Mouse (Mus musculus): ENCODE measurements around the gene Gpnmb. TPM values are rescaled to one million over a fixed set of nuclear protein-coding genes. Genes with fewer than 3 reads are reported as not detected.
A peak's percentile ranks its signal among the peaks of the same experiment; 100 is the strongest.

Gpnmb gene
- polyA plus RNA-seq, 1 experiment from 2014 or later: 0.23 TPM

GRCm38 (mm10) chr6:49073304-49074116 is 37.2 kb downstream of the Gpnmb start, which contains the start of gene Malsu1:
Malsu1 (plus strand) TSS chr6:49073795.
- peak within 1 kb of the TSS; percentile 86 for H3K4me2 ChIP-seq (ENCODE audit: low read length)
- no peaks in the 10 kb centered on the region for H3K27me3 ChIP-seq (replicated peaks; ENCODE audit: control insufficient read depth, insufficient read depth, low read length)
- ATAC-seq: peak; percentile 99
- H3K36me3 ChIP-seq (ENCODE audit: control insufficient read depth, insufficient read depth, low read length): no peaks in the 10 kb centered on the region
- H3K4me3 ChIP-seq (ENCODE audit: low read length): peak within 1 kb of the TSS; percentile 99
- H3K9me3 ChIP-seq (ENCODE audit: control insufficient read depth, low read length): no peaks in the 10 kb centered on the region
- H3K27ac ChIP-seq (ENCODE audit: low read depth, low read length): peak within 1 kb of the TSS; percentile 84
- under 1% methylated on average over 49 of the region's 49 CpGs for WGBS
- peaks cover 16% of the 10 kb centered on the region for H3K4me1 ChIP-seq (ENCODE audit: control insufficient read depth, insufficient read depth, low read depth, low read length)
- peak within 1 kb of the TSS; percentile 97 for H3K9ac ChIP-seq (ENCODE audit: low read depth, low read length)

- peak; percentile 55 for ATAC-seq
- Histone ChIP-seq H3K9me3 (ENCODE audit: control insufficient read depth, low read length) (no peaks in the 10 kb centered on the region), H3K27ac (ENCODE audit: low read depth, low read length) (peak overlapping the region; percentile 84), H3K36me3 (ENCODE audit: control insufficient read depth, insufficient read depth, low read length) (no peaks in the 10 kb centered on the region), H3K4me2 (ENCODE audit: low read length) (peak overlapping the region; percentile 86), H3K4me3 (ENCODE audit: low read length) (peak overlapping the region; percentile 99), H3K4me1 (ENCODE audit: control insufficient read depth, insufficient read depth, low read depth, low read length) (peaks cover 16% of the 10 kb centered on the region), H3K9ac (ENCODE audit: low read depth, low read length) (peak overlapping the region; percentile 97), H3K27me3 (replicated peaks; ENCODE audit: control insufficient read depth, insufficient read depth, low read length) (no peaks in the 10 kb centered on the region)
- 2% methylated on average over 19 of the region's 19 CpGs for WGBS
Measured at GRCm38 (mm10) chr6:49074117-49074490, 37.8 kb downstream of the Gpnmb start.

GRCm38 (mm10) chr6:49077894-49078293 is 41.5 kb downstream of the Gpnmb start:
- Histone ChIP-seq H3K9ac (ENCODE audit: low read depth, low read length) (no peak overlapping the region), H3K9me3 (ENCODE audit: control insufficient read depth, low read length) (no peaks in the 10 kb centered on the region), H3K27me3 (replicated peaks; ENCODE audit: control insufficient read depth, insufficient read depth, low read length) (no peaks in the 10 kb centered on the region), H3K4me2 (ENCODE audit: low read length) (no peak overlapping the region), H3K4me1 (ENCODE audit: control insufficient read depth, insufficient read depth, low read depth, low read length) (peaks cover 16% of the 10 kb centered on the region), H3K4me3 (ENCODE audit: low read length) (no peak overlapping the region), H3K36me3 (ENCODE audit: control insufficient read depth, insufficient read depth, low read length) (no peaks in the 10 kb centered on the region), H3K27ac (ENCODE audit: low read depth, low read length) (no peak overlapping the region)
- no peak for ATAC-seq
- WGBS: 87% methylated on average over 2 of the region's 2 CpGs

- H3K36me3 ChIP-seq (ENCODE audit: control insufficient read depth, insufficient read depth, low read length): peaks cover 6% of the 10 kb centered on the region
- 93% methylated on average over 1 of the region's 1 CpGs for WGBS
- H3K4me2 ChIP-seq (ENCODE audit: low read length): no peak overlapping the region
- no peak overlapping the region for H3K9ac ChIP-seq (ENCODE audit: low read depth, low read length)
- peaks cover 15% of the 10 kb centered on the region for H3K4me1 ChIP-seq (ENCODE audit: control insufficient read depth, insufficient read depth, low read depth, low read length)
- H3K9me3 ChIP-seq (ENCODE audit: control insufficient read depth, low read length): no peaks in the 10 kb centered on the region
- H3K27ac ChIP-seq (ENCODE audit: low read depth, low read length): no peak overlapping the region
- no peaks in the 10 kb centered on the region for H3K27me3 ChIP-seq (replicated peaks; ENCODE audit: control insufficient read depth, insufficient read depth, low read length)
- H3K4me3 ChIP-seq (ENCODE audit: low read length): no peak overlapping the region
- no peak for ATAC-seq
Measured at GRCm38 (mm10) chr6:49079313-49079712, 43.0 kb downstream of the Gpnmb start.

DNA sequence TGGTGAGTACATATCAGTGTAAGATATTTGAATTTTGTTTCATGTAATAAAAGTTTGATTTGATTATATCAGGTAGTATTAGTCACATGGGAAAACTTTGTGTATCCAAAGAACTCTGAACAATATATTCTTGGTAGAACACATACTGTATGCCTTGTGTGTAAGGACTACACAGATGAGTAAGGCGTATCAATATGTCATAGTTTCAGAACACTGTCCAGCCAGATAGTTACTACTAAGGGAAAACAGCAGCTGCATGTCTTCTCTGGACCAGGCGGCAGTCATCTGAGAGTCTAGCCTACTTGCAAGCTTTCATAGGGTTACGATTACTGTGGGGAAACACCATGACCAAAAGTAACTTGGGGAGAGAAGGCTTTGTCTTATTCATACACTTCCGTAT is 46.7 kb downstream of the Gpnmb start:
- ATAC-seq: no peak

GRCm38 (mm10) chr6:49094968-49095367 is 58.6 kb downstream of the Gpnmb start:
- Histone ChIP-seq H3K9ac (ENCODE audit: low read depth, low read length) (no peak overlapping the region), H3K4me1 (ENCODE audit: control insufficient read depth, insufficient read depth, low read depth, low read length) (peaks cover 11% of the 10 kb centered on the region), H3K9me3 (ENCODE audit: control insufficient read depth, low read length) (no peaks in the 10 kb centered on the region), H3K4me2 (ENCODE audit: low read length) (no peak overlapping the region), H3K4me3 (ENCODE audit: low read length) (no peak overlapping the region), H3K36me3 (ENCODE audit: control insufficient read depth, insufficient read depth, low read length) (peaks cover 12% of the 10 kb centered on the region; the same call in 1 of the 2 replicates), H3K27ac (ENCODE audit: low read depth, low read length) (no peak overlapping the region), H3K27me3 (replicated peaks; ENCODE audit: control insufficient read depth, insufficient read depth, low read length) (no peaks in the 10 kb centered on the region)
- ATAC-seq: no peak
- 87% methylated on average over 10 of the region's 10 CpGs for WGBS

More for the DNA sequence above, 46.7 kb downstream of the Gpnmb start:
- H3K4me3 ChIP-seq (ENCODE audit: low read length): no peak overlapping the region
- no peaks in the 10 kb centered on the region for H3K9me3 ChIP-seq (ENCODE audit: control insufficient read depth, low read length)
- WGBS: 92% methylated on average over 4 of the region's 4 CpGs
- H3K36me3 ChIP-seq (ENCODE audit: control insufficient read depth, insufficient read depth, low read length): peaks cover 28% of the 10 kb centered on the region
- H3K27ac ChIP-seq (ENCODE audit: low read depth, low read length): no peak overlapping the region
- no peak overlapping the region for H3K4me2 ChIP-seq (ENCODE audit: low read length)
- no peaks in the 10 kb centered on the region for H3K4me1 ChIP-seq (ENCODE audit: control insufficient read depth, insufficient read depth, low read depth, low read length)
- H3K9ac ChIP-seq (ENCODE audit: low read depth, low read length): no peak overlapping the region
- no peaks in the 10 kb centered on the region for H3K27me3 ChIP-seq (replicated peaks; ENCODE audit: control insufficient read depth, insufficient read depth, low read length)

- H3K4me2 ChIP-seq (ENCODE audit: low read length): no peak overlapping the region
- ATAC-seq: 0 out of 2 replicates have a peak, but pooled peaks have one; percentile 10
- WGBS: 67% methylated on average over 7 of the region's 7 CpGs
- peaks cover 11% of the 10 kb centered on the region for H3K4me1 ChIP-seq (ENCODE audit: control insufficient read depth, insufficient read depth, low read depth, low read length)
- H3K9me3 ChIP-seq (ENCODE audit: control insufficient read depth, low read length): no peaks in the 10 kb centered on the region
- H3K27ac ChIP-seq (ENCODE audit: low read depth, low read length): peak overlapping the region; percentile 58; the same call in 1 of the 2 replicates
- 0 out of 2 replicates have a peak, but pooled peaks cover 4% of the 10 kb centered on the region for H3K36me3 ChIP-seq (ENCODE audit: control insufficient read depth, insufficient read depth, low read length)
- H3K9ac ChIP-seq (ENCODE audit: low read depth, low read length): no peak overlapping the region
- H3K4me3 ChIP-seq (ENCODE audit: low read length): no peak overlapping the region
- no peaks in the 10 kb centered on the region for H3K27me3 ChIP-seq (replicated peaks; ENCODE audit: control insufficient read depth, insufficient read depth, low read length)
Measured at GRCm38 (mm10) chr6:49096421-49096820, 60.1 kb downstream of the Gpnmb start.

- 39% methylated on average over 13 of the region's 13 CpGs for WGBS
- Histone ChIP-seq H3K27ac (ENCODE audit: low read depth, low read length) (peak overlapping the region; percentile 58), H3K27me3 (replicated peaks; ENCODE audit: control insufficient read depth, insufficient read depth, low read length) (no peaks in the 10 kb centered on the region), H3K4me3 (ENCODE audit: low read length) (no peak overlapping the region), H3K9me3 (ENCODE audit: control insufficient read depth, low read length) (no peaks in the 10 kb centered on the region), H3K4me1 (ENCODE audit: control insufficient read depth, insufficient read depth, low read depth, low read length) (peaks cover 11% of the 10 kb centered on the region), H3K4me2 (ENCODE audit: low read length) (peak overlapping the region; percentile 27), H3K36me3 (ENCODE audit: control insufficient read depth, insufficient read depth, low read length) (0 out of 2 replicates have a peak, but pooled peaks cover 4% of the 10 kb centered on the region), H3K9ac (ENCODE audit: low read depth, low read length) (no peak overlapping the region)
- peak; percentile 63 for ATAC-seq
Measured at GRCm38 (mm10) chr6:49096933-49097461, 60.7 kb downstream of the Gpnmb start.

GRCm38 (mm10) chr6:49097596-49098110 is 61.3 kb downstream of the Gpnmb start:
- no peak for ATAC-seq
- H3K27me3 ChIP-seq (replicated peaks; ENCODE audit: control insufficient read depth, insufficient read depth, low read length): no peaks in the 10 kb centered on the region
- H3K4me2 ChIP-seq (ENCODE audit: low read length): peak overlapping the region; percentile 27
- H3K9me3 ChIP-seq (ENCODE audit: control insufficient read depth, low read length): no peaks in the 10 kb centered on the region
- WGBS: 58% methylated on average over 5 of the region's 5 CpGs
- peaks cover 11% of the 10 kb centered on the region for H3K4me1 ChIP-seq (ENCODE audit: control insufficient read depth, insufficient read depth, low read depth, low read length)
- no peak overlapping the region for H3K4me3 ChIP-seq (ENCODE audit: low read length)
- 0 out of 2 replicates have a peak, but pooled peaks cover 6% of the 10 kb centered on the region for H3K36me3 ChIP-seq (ENCODE audit: control insufficient read depth, insufficient read depth, low read length)
- H3K9ac ChIP-seq (ENCODE audit: low read depth, low read length): no peak overlapping the region
- peak overlapping the region; percentile 50; the same call in 1 of the 2 replicates for H3K27ac ChIP-seq (ENCODE audit: low read depth, low read length)

Data from hindbrain, embryonic 16.5 days (tissue).